Mouse (Mus musculus) lung, postnatal 0 days (tissue): ENCODE measurements around the gene Ccnd1.

Experiments
- CTCF ChIP-seq: IDR thresholded peaks from 2 replicates; pipeline ENCODE4 v1.5.1; 2016; ENCODE audit warnings: antibody characterized with exemption, mild to moderate bottlenecking
- EP300 ChIP-seq: IDR thresholded peaks from 2 replicates; pipeline ENCODE4 v1.6.1; 2016; ENCODE audit warnings: antibody characterized with exemption, mild to moderate bottlenecking, control low read depth

DNA sequence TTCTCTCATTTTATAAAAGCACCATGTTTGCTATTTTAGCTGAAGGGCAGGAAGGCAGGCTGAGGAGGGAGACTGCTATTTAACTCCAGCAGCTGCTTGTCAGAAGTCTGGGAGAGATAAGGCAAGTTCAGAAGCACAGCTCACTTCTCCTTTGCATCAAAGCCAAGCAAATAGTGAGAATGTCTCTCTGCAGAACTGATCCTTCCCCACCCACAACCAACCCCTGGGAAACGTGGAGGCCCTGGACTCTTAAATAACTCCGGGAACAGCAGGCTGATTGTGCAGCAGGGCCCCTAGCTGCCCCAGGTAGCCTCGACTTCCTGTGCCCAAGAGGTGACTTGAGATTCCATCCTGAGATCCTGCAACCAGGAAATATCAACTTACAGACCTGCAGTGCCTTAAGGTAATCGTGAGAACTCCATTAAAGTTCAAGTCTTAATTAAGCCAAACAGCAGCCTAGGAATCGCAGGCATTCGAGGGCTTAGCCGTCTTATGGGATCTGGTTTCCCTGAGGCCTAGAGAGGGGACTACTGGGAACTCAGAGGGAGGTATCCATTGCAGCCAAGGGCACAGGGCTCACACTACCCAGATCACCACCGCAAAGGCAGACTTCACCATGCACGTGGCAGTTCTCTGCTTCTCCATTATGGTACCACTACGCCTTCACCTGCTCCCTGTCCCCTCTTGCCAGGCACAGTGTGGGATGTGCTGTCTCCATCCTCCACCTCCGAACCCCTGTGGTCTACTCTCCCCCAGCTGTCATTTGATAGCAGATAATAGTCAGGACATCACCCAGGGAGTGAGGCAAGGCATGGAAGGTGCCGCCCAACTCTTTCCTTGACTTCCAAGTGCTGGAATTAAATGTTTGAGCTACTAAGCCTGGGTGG, 19.0 kb upstream of the Ccnd1 start:
- TF ChIP-seq CTCF (no peak), EP300 (no peak)
